Mouse (Mus musculus) liver, postnatal 0 days (tissue): ENCODE results near the gene Bicc1. TPM values are rescaled to one million over a fixed set of nuclear protein-coding genes. Genes with fewer than 3 reads are reported as not detected.

Experiments
- ATAC-seq: fragments of 200-750 bp; cut with Nextera tagmentation; 2 replicates; pipeline ENCODE4 v1.8.0; 2017; ENCODE audit warnings: mild to moderate bottlenecking, moderate library complexity
- DNase-seq: peaks from one replicate; pipeline ENCODE4 v3.0.0-alpha.2; 2016
- H3K27ac ChIP-seq: fragments of 300-500 bp; sonication (generic); 2 replicates; pipeline ENCODE4 v1.5.1; 2014; ENCODE audit warnings: antibody characterized with exemption, moderate library complexity, mild to moderate bottlenecking, low read depth
- H3K27me3 ChIP-seq: fragments of 300-500 bp; sonication (generic); 2 replicates; pipeline ENCODE4 v1.6.1; 2014; ENCODE audit warnings: low read length, control low read depth, mixed read lengths; ENCODE audit not compliant: insufficient read depth
- H3K36me3 ChIP-seq: fragments of 300-500 bp; sonication (generic); replicated peaks from 2 replicates; pipeline ENCODE4 v1.6.1; 2014; ENCODE audit warnings: mild to moderate bottlenecking, control low read depth, low read length, moderate library complexity, mixed read lengths; ENCODE audit not compliant: insufficient read depth
- H3K4me1 ChIP-seq: fragments of 300-500 bp; sonication (generic); 2 replicates; pipeline ENCODE4 v1.6.1; 2014; ENCODE audit warnings: antibody characterized with exemption, mild to moderate bottlenecking, control low read depth; ENCODE audit not compliant: insufficient read depth
- H3K4me2 ChIP-seq: fragments of 300-500 bp; sonication (generic); 2 replicates; pipeline ENCODE4 v1.6.1; 2014; ENCODE audit warnings: low read depth, mild to moderate bottlenecking, low read length, moderate library complexity, mixed read lengths
- H3K4me3 ChIP-seq: fragments of 300-500 bp; sonication (generic); 2 replicates; pipeline ENCODE4 v1.5.1; 2014; ENCODE audit warnings: low read depth, low read length
- H3K9ac ChIP-seq: fragments of 300-500 bp; sonication (generic); replicated peaks from 2 replicates; pipeline ENCODE4 v1.6.1; 2014; ENCODE audit warnings: mild to moderate bottlenecking, moderate library complexity
- H3K9me3 ChIP-seq: fragments of 300-500 bp; sonication (generic); 2 replicates; pipeline ENCODE4 v1.6.1; 2016; ENCODE audit warnings: mild to moderate bottlenecking, control low read depth, low read length, mixed read lengths
- CTCF ChIP-seq: sonication (generic); IDR thresholded peaks from 2 replicates; pipeline ENCODE4 v1.5.1; 2016; ENCODE audit warnings: antibody characterized with exemption, low read depth
- EP300 ChIP-seq: IDR thresholded peaks from 2 replicates; pipeline ENCODE4 v1.6.1; 2016; ENCODE audit warnings: antibody characterized with exemption, low read depth, mild to moderate bottlenecking
- whole genome bisulfite sequencing: fragments of 180-500 bp; shearing (Covaris S2); extraction: QIAGEN DNeasy Blood & Tissue Kit; methylation state at CpG from one replicate; pipeline ENCODE4 v1.1.7; 2014; ENCODE audit not compliant: insufficient replicate concordance; 5-methylcytosine and 5-hydroxymethylcytosine counted together
- polyA plus RNA-seq: library from polyadenylated mRNA; unstranded; fragments of >200 nt; fragmentation: Nextera tagmentation; extraction: Ambion mirVana; gene quantifications from 2 replicates; pipeline ENCODE4 v1.2.1, GENCODE M21; 2015

Bicc1 gene
- polyA plus RNA-seq, 1 experiment from 2014 or later = 3.0 TPM

DNA sequence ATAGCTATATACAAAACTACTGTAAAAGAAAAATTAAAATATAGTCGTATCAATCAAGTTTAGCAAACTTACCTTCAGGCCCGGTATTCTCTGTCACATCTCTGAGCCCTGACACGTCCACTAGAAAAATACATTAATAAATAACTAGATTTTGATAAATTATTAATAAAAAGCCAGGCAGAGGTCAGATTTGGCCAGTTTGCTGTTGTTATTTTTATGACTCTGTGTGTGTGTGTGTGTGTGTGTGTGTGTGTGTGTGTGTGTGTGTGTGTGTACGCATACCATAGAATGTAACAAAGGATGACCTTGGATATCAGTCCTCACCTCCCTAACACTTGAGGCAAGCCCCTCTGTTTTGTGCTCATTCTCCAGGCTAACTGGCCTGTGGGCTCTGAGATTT lies 22.4 kb upstream of the Bicc1 start:
- 0 out of 2 replicates have a peak, but pooled peaks cover 2% of the 10 kb centered on the region for H3K9me3 ChIP-seq
- no peak overlapping the region for H3K4me3 ChIP-seq
- WGBS = 61% methylated on average over 4 of the region's 4 CpGs
- no peaks in the 10 kb centered on the region for H3K36me3 ChIP-seq
- DNase-seq (no peak), ATAC-seq (no peak)
- no peak overlapping the region for H3K27ac ChIP-seq
- no peak overlapping the region for H3K4me2 ChIP-seq
- H3K27me3 ChIP-seq = no peaks in the 10 kb centered on the region
- H3K9ac ChIP-seq = no peak overlapping the region
- no peak for TF ChIP-seq CTCF
- TF ChIP-seq EP300 = no peak
- H3K4me1 ChIP-seq = no peaks in the 10 kb centered on the region

DNA sequence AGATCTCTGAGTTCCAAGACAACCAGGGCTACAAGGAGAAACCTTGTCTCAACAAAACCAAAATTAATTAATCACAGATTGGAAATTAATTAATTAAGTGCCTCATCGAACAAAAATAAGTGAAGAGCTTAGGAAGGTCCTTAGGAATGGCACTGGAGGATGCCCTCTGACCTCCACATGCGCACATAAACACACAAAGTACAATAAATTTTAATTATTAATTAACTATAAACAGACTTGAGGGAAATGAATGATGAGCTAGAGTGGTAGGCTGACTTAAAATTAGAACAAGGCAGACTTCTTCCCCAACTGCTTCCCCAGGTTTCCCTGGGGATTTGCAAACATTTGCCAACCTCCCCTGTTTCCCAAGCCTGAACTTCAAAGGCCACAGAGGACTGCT lies 21.6 kb upstream of the Bicc1 start:
- H3K4me3 ChIP-seq = no peak overlapping the region
- no peak overlapping the region for H3K4me2 ChIP-seq
- TF ChIP-seq CTCF = no peak
- TF ChIP-seq EP300 = no peak
- H3K4me1 ChIP-seq = no peaks in the 10 kb centered on the region
- DNase-seq (no peak), ATAC-seq (no peak)
- no peaks in the 10 kb centered on the region for H3K27me3 ChIP-seq
- H3K9ac ChIP-seq = no peak overlapping the region
- H3K9me3 ChIP-seq = 0 out of 2 replicates have a peak, but pooled peaks cover 2% of the 10 kb centered on the region
- H3K36me3 ChIP-seq = no peaks in the 10 kb centered on the region
- H3K27ac ChIP-seq = no peak overlapping the region
- 79% methylated on average over 2 of the region's 2 CpGs for WGBS

DNA sequence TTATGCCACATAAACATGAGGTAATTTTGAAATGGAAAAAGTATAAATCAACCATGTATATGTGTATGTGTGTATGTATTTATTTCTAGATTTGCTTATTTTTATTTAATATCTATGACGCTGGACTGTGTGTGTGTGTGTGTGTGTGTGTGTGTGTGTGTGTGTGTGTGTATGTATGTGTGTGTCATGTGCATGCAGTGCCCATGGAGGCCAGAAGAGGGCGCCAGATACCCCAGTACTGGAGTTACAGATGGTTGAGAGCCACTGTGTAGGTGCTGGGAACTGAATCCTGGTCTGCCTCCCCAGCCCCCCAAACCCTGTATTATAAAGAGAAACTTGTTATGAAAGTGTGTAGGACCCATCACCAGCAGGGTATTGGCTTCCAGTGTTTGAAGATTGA lies 20.6 kb upstream of the Bicc1 start:
- H3K4me1 ChIP-seq = no peaks in the 10 kb centered on the region
- 66% methylated on average over 2 of the region's 2 CpGs for WGBS
- no peaks in the 10 kb centered on the region for H3K27me3 ChIP-seq
- DNase-seq (no peak), ATAC-seq (no peak)
- 0 out of 2 replicates have a peak, but pooled peaks cover 2% of the 10 kb centered on the region for H3K9me3 ChIP-seq
- H3K4me3 ChIP-seq = no peak overlapping the region
- no peak overlapping the region for H3K27ac ChIP-seq
- TF ChIP-seq CTCF (peak; percentile 30), EP300 (no peak)
- H3K9ac ChIP-seq = no peak overlapping the region
- H3K4me2 ChIP-seq = no peak overlapping the region
- no peaks in the 10 kb centered on the region for H3K36me3 ChIP-seq

DNA sequence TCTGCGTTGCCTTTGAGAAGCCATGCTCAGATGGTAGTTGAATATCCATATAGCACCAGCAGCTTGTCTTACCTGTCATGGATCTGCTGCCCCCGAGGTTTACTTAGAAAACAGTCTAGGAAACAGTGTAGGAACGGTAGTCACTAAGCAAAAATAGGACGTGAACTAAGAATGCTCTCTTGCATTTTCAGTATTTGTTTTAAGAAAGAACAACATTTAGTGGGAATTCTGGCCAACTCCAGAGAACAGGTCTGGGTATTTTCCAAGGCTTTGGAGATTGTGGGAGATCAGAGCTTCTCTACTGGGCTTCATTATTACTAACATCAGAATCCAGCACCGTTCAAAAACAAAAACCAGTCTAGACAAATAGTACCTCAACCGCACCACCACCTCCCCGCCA lies 17.7 kb upstream of the Bicc1 start:
- Histone ChIP-seq H3K9me3 (0 out of 2 replicates have a peak, but pooled peaks cover 2% of the 10 kb centered on the region), H3K36me3 (no peaks in the 10 kb centered on the region), H3K27ac (no peak overlapping the region), H3K4me2 (no peak overlapping the region), H3K27me3 (no peaks in the 10 kb centered on the region), H3K4me1 (no peaks in the 10 kb centered on the region), H3K4me3 (no peak overlapping the region), H3K9ac (no peak overlapping the region)
- DNase-seq (no peak), ATAC-seq (no peak)
- WGBS = 67% methylated on average over 7 of the region's 7 CpGs
- TF ChIP-seq EP300 (no peak), CTCF (no peak)

DNA sequence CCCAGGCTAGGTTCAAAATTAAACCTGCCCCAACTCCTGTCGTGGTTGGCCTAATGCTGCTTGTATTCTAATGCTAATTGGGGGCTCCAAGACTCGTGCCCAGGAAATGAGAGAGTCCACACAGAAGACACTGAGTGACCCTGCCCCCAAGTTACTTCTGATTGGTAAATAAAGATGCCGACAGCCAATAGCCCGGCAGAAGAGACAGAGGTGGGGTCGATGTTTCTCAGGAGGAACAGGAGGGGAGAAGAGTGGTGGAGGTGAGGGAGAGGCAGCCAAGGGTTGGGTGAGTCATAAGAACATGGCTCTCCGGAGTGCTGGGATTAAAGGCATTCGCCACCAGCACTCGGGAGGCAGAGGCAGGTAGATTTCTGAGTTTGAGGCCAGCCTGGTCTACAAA lies 16.8 kb upstream of the Bicc1 start:
- ATAC-seq = no peak
- TF ChIP-seq EP300 (no peak), CTCF (no peak)
- H3K36me3 ChIP-seq = no peaks in the 10 kb centered on the region

DNA sequence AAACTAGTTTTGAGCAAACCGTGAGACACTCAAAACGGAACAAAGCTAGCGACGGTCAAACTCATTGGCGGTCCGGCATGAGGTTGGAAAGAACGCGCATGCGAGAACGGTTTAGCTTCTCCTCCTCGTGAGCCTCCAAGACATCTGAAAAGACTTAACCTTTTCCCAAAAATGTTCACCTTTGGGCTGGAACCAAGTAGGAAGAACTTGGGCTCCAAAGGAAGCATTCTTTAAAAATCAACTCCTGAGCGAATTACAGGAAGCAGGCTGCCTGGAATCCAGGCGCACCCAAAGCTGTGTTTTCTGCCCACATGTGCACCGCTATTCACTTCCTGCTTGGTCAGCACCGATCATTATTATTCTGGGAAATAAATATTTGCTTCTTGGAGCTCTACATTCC lies 15.8 kb upstream of the Bicc1 start:
- Histone ChIP-seq H3K27me3 (no peaks in the 10 kb centered on the region), H3K36me3 (no peaks in the 10 kb centered on the region), H3K4me1 (no peaks in the 10 kb centered on the region), H3K4me3 (no peak overlapping the region), H3K27ac (no peak overlapping the region), H3K4me2 (no peak overlapping the region), H3K9me3 (no peaks in the 10 kb centered on the region), H3K9ac (no peak overlapping the region)
- WGBS = 89% methylated on average over 15 of the region's 15 CpGs
- TF ChIP-seq EP300 (no peak), CTCF (no peak)
- no peak for ATAC-seq
- DNase-seq = no peak

More for the DNA sequence above, 16.8 kb upstream of the Bicc1 start:
- Histone ChIP-seq H3K9ac (no peak overlapping the region), H3K27ac (no peak overlapping the region), H3K4me1 (no peaks in the 10 kb centered on the region), H3K4me3 (no peak overlapping the region), H3K4me2 (no peak overlapping the region), H3K9me3 (0 out of 2 replicates have a peak, but pooled peaks cover 2% of the 10 kb centered on the region), H3K27me3 (no peaks in the 10 kb centered on the region)
- WGBS = 73% methylated on average over 8 of the region's 8 CpGs
- DNase-seq = no peak

DNA sequence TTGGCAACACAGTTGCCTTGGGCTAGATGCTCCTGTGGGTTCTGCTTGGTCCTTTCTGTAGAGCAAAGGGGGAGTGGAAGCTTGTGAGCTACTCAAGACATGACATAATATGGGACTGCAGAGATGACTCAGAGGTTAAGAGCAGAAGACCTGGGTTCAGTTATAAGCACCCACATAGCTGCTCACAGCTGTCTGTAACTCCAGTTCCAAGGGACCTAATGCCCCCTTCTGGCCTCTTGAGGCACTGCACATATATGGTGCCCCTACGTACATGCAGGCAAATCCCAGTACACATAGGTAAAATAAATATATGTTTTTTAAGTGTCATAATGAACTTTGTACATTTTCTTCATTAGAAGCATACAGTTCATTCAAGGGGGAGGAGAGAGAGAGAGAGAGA lies 11.9 kb upstream of the Bicc1 start:
- no peaks in the 10 kb centered on the region for H3K9me3 ChIP-seq
- H3K27me3 ChIP-seq = no peaks in the 10 kb centered on the region
- DNase-seq (no peak), ATAC-seq (no peak)
- H3K27ac ChIP-seq = no peak overlapping the region
- no peak overlapping the region for H3K4me2 ChIP-seq
- no peaks in the 10 kb centered on the region for H3K36me3 ChIP-seq
- no peak overlapping the region for H3K9ac ChIP-seq
- TF ChIP-seq CTCF = no peak
- TF ChIP-seq EP300 = no peak
- 83% methylated on average over 1 of the region's 1 CpGs for WGBS
- no peaks in the 10 kb centered on the region for H3K4me1 ChIP-seq
- no peak overlapping the region for H3K4me3 ChIP-seq
